Mouse (Mus musculus) 416B (cell line): ENCODE data around the gene Mtus2.

ENCODE experiments used
- DNase-seq: peaks from one replicate; pipeline ENCODE4 v3.0.0; 2011; ENCODE audit warnings: low read depth

The Mtus2 gene

DNA sequence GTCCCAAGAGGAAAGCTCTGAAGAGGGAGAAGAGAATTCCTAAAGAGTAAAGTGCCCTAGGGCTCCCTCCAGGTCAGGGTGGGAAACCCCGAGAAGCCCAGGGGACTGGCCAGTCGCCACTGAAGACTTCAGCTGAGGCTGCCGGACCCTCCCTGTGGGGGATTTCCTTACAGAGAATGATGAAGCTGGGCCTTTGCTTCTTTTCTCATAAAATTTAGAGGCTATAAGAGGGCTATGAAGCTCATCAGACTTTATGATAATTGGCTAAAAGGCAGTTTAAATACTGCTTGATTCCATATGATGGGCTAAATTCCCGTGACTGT, 224.1 kb downstream of the Mtus2 start:
- DNase-seq: no peak

DNA sequence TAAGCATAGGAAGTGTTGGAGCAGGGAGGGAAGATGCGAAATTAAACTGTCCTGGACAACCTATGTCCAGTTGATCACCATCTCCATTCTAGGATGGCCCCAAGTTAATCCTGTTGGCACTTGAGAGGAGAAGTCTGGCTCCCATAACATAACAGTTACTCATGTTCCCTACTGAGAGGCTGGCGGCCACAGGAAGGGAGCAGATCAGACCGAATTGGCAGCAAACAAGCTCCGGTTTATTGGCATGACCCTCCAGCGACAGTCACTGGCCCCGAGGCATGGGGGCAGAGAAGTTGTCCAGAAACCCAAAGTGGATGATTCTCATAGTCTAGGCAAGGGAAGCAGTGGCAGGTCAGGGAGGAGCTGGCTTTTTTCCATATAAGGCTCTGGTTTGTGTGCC, 224.8 kb downstream of the Mtus2 start:
- no peak for DNase-seq

DNA sequence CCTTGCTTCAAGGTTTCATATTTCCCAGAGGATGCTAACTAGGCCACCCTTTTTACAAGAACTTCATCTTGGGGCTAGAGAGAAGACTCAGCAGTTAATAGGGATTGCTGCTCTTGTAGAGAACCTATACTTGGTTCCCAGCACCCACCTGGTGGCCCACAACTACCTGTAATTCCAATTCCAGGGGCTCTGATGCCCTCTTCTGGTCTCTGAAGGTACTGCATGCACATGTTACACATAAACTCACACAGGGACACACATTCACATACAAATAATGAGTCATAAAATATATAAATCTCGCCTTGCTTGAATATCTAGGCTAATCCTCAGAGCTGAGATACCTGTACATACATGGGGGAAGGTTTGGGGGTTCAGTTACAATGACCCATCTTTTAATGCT, 228.8 kb downstream of the Mtus2 start:
- DNase-seq: no peak

DNA sequence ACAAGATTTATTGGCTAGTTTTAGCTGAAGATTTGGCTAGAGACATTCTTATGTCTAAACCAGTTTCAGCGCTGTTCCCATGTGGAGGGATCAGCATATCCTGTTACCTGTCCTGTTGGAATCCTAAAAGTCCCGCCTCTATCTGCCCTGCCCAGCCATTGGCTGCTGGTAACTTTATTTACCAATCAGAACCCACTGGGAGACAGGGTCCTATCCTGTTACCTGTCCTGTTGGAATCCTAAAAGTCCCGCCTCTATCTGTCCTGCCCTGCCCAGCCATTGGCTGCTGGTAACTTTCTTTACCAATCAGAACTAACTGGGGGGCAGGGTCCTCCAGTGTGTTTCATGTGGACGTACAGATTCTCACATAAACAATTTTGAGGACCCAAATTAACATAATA, 234.3 kb downstream of the Mtus2 start:
- DNase-seq: no peak

DNA sequence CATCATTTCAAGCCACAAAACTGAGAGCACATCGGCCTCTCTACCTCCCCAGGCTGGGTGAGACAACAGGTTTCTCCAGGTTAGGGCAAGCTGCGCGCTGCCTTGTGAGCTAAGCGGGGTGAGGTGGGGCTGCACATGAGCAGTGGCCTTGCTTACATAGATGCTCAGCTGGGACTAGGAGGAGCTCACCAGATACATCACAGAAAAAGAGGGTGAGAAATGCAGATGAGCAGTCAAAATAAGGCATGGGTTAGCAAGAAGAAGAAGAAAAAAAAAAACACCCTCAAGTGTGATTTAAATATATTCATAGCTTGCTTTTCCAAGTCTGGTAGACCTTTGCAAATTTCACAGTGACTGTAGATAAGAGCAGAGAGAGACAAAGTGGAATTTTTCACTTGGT, 254.7 kb downstream of the Mtus2 start:
- DNase-seq: no peak

DNA sequence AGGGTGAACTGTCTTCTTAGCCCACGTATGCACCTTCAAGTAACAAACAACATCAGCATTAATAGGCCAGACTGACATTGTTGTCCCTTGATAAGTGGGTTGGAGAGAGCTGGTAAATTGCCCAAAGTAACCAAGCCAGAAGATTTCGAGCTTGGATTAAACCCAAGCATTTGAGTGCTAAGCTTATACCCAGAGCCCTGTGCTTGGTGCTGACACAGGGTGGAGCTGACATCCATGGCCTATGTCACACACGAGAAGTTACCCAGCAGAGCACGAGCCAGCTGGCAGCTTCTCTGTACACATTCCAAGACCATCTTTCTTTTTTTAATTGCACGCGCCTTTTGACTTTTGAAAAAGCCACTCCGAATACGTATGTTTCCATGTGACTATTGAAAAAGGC, 259.7 kb downstream of the Mtus2 start:
- no peak for DNase-seq

DNA sequence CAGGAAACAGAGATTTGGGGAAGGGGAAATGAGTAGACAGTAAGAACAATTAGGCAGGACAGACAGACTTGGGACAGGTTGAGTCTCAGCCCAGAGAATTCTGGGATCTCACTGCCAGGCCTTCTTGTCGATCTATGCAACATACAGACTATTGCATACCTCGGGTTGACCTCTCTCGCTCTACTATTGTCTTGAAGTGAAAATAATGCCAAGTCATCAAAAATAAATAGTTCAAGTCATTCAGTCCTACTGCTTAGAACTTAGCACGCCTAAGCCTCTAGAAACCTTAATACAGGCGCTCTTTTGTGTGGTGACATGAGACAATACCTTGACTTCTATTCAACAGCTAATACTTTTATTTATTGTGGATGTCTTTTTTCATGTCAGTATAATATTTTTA, 265.8 kb downstream of the Mtus2 start:
- DNase-seq: no peak

DNA sequence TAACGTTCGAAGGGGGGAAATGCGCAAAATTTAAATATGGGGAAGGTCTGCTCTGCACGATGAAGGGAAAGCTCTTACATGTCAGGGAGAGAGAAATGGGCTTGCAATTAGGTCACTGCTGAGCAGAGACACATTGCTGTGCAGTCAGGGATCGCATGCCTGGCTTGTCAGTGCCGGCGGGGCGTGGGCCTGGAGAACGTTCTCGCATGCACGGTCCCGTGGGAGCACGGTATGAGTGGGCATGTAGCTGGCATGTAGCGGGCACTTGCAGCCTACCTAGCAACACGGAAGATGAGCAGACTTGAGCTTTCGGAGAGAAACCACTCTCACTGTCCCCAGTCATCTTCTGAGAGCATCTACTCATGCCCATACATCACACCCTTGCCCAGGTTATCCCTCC, 266.9 kb downstream of the Mtus2 start:
- DNase-seq: no peak

DNA sequence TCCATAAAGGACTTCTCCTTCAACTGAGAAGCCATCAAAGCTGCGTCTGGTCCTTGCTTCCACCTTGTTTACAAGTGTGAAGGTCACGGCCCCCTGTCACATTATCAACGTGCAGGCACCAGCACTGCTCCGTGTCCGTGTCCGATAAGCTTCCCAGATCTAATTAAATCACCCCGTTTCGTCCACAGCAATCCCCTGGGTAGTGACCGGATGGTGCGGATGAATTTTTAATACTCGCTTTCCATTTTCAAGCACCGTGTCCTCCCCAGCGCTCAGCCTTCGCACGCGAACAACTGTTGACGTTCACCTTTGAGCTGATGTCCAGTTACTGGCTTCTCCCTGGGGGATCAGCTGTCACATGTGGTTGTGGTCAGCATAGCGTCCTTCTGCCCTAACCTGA, 276.6 kb downstream of the Mtus2 start:
- no peak for DNase-seq

DNA sequence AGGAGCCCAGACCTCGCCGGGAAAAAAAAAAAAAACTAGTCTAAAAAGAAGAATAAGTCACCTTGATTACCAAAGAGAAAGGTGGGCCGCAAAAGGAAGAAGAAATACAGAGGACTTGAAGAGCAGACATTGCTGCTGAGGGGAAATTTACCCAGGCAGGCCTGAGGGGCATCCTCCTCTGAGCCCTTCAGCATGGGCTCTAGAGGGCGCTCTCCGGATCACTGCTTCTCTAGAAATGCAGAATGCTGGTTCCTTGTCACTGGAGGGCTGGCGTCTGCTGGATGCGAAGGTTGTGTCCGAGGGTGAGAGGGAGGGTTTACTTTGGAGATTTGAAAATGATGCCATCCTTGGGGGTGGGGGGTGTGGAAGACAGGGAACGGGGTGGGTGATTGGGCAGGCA, 279.5 kb downstream of the Mtus2 start:
- peak; percentile 8 for DNase-seq

DNA sequence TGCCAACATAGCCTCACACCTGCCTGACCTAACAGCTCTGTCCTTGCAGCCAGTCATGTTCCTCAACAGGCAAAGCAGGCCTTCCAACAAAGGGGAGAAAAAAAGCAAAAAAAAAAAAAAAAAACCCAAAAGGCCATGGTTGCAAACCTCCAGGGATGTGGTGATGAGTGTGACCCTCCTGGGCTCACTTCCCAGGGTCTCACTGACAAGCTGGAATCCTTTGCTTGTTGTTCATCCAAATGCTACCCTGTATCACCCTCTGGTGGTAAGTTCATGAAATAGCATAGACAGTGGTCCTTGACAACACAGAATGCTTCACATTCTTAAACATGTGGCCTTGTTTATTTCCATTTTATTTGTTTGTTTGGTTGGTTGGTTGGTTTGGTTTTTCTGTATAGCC, 281.9 kb downstream of the Mtus2 start:
- peak; percentile 39 for DNase-seq

DNA sequence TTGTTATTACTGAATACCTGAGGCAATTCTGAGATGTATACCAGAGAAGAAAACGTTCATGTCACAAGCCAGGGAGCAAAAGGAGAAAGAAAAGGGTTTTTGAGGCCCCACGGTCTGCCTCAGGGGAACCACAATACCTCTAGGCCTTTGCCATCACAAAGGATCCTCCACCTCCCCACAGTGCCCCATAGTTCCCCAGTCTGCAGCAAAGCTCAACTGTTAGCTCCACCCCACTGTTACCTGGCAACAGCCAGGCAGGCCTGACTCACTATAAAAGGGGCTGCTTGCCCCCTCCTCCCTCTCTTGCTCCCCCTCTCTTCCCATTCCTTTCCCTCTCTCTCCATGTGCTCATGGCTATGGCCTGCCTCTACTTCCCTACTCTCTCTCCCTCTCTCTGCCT, 282.6 kb downstream of the Mtus2 start:
- DNase-seq: no peak

DNA sequence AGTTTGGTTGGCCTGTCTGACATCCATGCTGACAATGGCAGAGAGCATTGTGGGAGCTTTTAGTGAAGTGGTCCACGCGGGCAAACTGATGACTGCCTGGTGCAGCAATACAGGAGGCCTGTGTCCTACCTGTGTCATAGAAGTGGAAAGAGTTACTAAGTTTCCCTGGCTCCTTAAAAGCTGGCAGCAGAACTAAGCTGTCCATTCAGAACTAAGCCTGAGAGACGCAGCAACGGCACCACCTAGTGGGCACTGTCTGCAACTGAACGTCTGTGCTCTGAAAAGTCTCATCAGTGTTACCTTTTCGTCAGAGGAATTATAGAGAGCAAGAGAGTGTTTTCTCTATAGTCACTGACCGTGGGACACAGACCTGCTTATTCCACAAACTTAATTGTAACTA, 284.8 kb downstream of the Mtus2 start:
- peak; percentile 59 for DNase-seq

DNA sequence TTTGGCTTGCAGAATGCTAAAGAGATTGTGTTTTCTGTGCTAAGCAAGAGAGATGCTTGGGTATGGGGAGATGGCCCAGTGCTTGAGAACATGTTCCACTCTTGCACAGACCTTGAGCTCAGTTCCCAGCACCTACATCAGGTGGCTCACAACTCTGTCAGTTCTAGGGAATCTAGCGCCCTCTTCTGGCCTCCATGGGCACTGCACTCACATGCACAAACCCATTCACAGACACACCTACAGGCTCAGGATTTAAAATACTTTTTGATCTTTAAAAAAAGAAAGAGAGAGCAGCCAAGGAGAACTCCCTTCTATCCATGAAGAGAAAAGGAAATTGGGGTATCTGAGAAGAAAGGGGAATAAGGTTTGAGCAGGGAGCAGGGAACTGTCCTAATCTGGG, 287.4 kb downstream of the Mtus2 start:
- DNase-seq: no peak

DNA sequence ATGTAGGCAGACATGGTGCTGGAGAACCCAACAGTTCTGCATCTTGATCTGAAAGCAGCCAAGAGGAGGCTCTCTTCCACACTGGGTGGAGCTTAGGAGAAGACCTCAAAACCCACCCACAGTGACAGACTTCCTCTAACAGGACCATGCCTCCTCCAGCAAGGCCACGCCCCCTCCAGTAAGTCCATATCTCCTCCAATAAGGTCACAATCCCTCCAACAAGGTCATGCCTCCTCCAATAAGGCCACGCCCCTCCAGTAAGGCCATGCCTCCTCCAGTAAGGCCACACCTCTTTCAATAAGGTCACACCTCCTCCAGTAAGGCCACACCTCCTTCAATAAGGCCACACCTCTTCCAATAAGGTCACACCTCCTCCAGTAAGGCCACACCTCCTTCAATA, 288.3 kb downstream of the Mtus2 start:
- no peak for DNase-seq

DNA sequence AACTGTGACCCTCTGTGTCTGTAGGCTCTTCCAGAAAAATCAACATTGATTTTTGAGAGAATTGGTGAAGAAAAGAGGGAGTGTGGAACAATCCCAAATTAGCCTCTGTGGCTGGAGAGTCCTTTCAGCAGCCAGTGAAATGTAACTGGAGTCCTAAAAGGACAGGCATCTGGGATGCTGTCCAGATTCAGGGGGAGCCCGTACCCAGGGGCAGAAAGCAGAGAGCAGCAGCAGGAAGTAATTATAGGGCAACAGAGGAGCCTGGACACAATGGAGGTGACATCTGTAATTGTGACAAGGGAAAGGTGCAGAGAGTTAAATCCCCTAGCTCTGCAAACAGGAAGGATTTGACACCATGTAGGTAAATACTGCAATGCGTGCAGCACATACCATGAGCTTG, 291.1 kb downstream of the Mtus2 start:
- no peak for DNase-seq

DNA sequence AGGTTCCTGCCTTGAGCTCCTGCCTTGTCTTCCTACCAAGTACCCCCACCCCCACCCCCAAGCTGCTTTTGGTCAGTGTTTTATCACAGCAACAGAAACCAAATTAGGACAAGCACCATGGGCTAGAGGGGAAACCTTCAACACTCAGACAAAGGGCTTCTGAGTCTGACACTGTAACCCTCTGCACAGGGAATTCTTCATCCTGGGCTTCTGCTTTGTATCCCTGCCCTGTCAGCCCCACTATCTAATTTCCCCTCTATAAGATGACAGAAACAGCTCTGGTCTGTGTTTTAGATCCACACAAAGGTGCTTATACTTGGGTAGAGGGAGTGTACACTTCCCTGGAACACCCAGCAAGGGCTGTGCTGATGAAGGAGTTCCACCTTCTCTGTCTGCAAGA, 294.7 kb downstream of the Mtus2 start:
- DNase-seq: no peak

DNA sequence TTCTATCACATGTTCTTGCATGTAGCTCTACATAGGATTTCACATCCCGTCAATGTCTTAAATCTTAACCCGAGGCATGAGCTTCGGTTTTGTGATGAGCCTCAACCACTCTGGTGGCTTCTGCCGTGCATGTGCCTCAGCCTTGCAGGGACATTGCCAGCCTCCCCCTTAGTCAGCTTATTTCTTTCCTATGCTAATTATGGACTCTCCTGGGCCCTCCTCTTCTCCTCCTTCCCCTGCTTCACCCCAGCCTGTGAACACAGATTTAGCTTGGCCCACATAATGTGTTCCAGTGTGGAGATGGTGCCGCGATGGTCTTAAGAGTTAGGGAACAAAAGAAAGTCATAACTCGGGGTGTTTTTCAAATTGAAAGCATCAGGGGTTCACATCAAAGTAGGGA, 304.9 kb downstream of the Mtus2 start:
- no peak for DNase-seq

DNA sequence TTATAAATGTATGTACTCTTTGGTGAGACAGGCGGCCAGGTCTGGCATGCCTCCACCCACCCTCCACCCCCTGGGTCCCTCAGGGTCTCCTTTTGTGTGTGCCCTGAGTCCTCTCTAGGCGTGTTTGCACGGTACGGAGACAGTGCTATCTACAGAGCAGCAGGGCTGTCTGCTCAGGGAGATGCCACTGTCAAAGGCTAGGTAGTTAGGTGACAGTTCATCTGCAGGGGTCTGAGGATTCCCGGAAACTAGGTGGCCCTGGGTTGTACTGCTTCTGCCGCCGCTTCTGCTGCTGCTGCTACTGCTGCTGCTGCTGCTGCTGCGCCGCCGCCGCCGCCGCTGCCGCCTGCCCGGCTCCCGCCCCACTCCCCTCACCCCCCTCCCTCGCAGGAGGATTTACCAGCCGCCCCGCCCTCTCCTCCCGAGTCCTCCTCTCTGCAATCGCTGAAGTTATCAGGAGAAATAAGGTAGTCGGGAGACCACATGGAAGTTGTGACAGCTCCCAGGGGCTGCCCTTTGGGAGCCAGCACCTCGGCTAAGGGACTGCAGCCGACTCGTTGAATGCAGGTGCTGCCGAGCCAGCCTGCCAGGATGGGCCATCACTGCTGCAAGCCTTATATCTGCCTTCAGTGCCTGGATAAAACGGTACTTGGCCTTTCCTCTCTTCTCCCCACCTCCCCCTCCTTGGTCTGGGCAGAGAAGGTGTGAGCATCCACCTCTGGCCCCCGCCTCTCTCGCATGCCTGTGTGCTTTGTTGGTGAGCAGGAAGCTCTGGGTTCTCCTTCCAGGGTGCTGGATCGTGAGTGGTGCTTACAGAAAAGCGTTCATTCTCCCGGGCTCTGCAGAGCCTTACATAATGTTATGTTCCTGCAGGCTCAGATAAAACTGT, 307.9 kb downstream of the Mtus2 start:
- no peak for DNase-seq

DNA sequence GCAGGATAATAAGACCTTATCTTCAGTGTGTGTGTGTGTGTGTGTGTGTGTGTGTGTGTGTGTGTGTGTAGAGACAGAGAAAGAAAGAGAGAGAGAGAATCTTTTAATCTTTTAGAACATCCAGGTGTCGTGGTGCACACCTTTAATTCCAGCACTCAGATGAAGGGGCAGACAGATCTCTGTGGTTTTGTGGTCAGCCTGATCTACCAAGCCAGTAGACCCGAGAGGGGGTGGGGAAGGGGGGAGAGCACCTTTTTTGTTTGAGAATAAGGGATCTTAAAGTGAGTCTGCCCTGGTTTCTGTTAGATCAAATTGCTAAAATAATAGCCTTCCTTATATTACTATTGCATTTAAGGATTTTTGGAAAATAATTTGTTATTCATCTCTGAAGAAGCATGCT, 309.7 kb downstream of the Mtus2 start:
- no peak for DNase-seq

DNA sequence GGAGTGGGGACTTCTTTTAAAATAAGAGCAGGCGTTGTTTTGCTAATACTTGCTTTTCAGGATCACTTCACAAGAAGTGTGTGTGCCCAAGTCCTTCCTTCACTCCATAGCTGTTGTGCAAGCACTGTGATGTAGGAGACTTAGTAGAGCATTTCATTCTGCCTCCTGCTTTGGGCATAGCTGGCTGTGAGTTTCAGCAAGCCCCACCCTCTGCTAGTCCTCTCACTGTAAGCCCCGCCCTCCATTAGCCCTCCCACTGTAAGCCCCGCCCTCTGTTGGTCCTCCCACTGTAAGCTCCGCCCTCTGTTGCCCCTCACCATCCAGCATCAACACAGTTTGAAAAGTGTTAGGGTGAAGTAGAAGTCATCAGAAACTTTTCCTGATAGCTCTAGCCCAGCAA, 310.3 kb downstream of the Mtus2 start:
- no peak for DNase-seq

DNA sequence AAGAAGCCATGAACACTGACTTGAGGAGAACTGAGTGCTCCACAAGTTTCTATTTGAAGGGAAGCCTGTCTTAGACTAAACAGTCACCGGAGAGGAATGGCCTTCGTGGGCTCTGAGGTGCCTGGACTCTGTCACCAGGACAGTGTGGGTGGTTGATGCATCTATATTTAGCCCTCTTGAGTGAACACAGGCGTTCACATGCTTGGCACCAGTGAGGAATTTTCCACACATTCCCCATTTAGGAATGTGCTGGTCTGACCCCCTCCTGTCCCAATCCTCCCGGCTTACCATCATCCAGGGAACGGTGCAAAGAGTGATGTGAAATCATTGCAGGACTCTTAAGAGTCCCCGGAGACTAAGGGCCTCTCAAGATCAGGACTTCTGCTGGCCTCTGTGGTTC, 314.9 kb downstream of the Mtus2 start:
- DNase-seq: no peak

DNA sequence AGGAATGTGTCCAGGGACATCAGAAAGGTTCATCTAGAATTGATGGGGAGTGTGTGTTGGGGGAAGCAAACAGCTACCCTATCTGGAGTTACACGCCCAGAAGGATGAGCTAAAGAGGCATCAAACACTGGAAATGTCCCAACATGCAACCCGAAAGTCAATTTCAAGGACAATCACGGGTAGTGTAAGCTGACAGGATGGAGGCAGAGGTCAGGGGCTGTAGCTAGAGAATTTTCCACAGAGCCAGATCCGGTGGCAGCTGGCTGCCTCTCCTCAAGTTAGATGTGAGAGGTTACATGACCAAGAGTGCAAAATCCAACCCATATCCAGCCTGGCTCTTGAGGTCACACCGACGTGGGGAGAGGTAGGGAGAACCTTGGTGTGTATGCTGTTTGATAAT, 315.7 kb downstream of the Mtus2 start:
- DNase-seq: no peak

DNA sequence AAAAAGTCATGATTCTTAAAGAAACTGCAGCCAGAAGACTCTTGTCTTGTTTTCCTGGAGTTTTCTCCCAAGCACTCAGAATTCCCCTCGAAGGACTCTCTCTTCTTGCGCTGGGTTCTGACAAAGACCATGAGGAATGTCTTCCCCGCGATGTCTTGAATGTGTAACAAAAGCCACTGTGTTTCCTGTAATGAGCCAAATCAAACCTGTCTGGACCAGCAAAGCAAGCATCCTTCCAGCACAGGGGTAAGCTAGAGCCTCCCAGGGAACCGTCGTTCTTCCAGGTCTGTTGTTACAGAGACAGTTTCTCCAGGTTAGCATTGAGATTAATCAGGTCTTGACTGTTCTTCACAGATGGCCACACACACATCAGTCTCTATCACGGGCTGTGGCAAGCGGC, 321.1 kb downstream of the Mtus2 start:
- DNase-seq: no peak

DNA sequence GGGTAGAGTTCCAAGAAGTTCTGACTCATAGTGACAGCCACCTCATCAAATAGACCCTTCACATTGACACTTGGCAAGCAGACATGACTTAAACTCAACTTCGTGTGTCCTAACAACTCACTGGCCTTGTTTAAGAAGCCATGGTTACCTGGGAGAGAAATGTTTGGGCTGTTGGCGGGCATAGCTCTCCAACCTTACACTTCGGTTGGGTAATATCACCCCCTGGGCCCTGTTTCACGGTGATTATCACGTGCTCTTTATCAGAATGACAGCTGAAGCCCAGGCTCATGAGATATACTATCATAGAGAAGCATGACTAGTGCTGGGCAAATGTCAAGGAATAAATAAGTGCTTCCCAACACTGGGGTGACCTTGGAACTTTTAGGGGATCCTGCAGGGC, 323.2 kb downstream of the Mtus2 start:
- no peak for DNase-seq
